Comparison of ENCODE assay signal across 12 mouse cellular contexts in genomic region chr10:63060406-63060805, GRCm38 (mm10). TPM values are rescaled to one million over a fixed set of nuclear protein-coding genes. Genes with fewer than 3 reads are reported as not detected.
DNase-seq lines count a peak whose midpoint lies in the region; ATAC-seq lines count a peak whose summit lies in the region.
"Had no signal": no experiment of that assay in that cellular context is flagged by ENCODE, and none has a peak within 500 bp of the region (broad histone marks: within the 10 kb centered on the region; RNA-seq: fewer than 3 reads in every experiment).

No protein-coding gene starts in this region.

- peak overlapping the region; percentile 14; the same call in 1 of the 2 replicates for H3K27ac ChIP-seq in heart, embryonic 15.5 days
- H3K27ac ChIP-seq: forebrain, embryonic 15.5 days had no signal

- ATAC-seq in heart, embryonic 15.5 days (replicated peaks; ENCODE audit: insufficient number of reproducible peaks, insufficient read depth, low FRiP score, low read depth): no peak
- ATAC-seq in monocyte, adult 5-6 weeks (replicated peaks; ENCODE audit: insufficient number of reproducible peaks, low FRiP score, low TSS enrichment, poor library complexity, severe bottlenecking): no peak
- ATAC-seq: forebrain, embryonic 15.5 days had no signal

- H3K36me3 ChIP-seq in heart, embryonic 15.5 days: no peaks in the 10 kb centered on the region
- H3K36me3 ChIP-seq: forebrain, embryonic 15.5 days had no signal

- peak; percentile 42 to 81 for DNase-seq in adrenal gland, adult (ENCODE audit: inconsistent age in 2 of 2, low spot score in 1 of 2)
- no peak for DNase-seq in adrenal gland, adult 18-20 months (ENCODE audit: low spot score in 2 of 2)
- peak; percentile 81 for DNase-seq in kidney, postnatal 14 days
- peak; percentile 29 for DNase-seq in ovary, postnatal 14 days (ENCODE audit: low spot score)
- no peak for DNase-seq in embryo, embryonic 11 days
- no peak for DNase-seq in gastrocnemius, adult 18-20 months (ENCODE audit: low spot score)
- DNase-seq: cerebellum, adult 9-10 months; retina, postnatal 1 day; thymus, postnatal 4 days had no signal

- no peak overlapping the region for H3K4me3 ChIP-seq in heart, embryonic 15.5 days
- H3K4me3 ChIP-seq: forebrain, embryonic 15.5 days had no signal

- H3K9me3 ChIP-seq in heart, embryonic 15.5 days (replicated peaks): no peaks in the 10 kb centered on the region
- H3K9me3 ChIP-seq: forebrain, embryonic 15.5 days had no signal

- H3K27me3 ChIP-seq in heart, embryonic 15.5 days: no peaks in the 10 kb centered on the region
- H3K27me3 ChIP-seq: forebrain, embryonic 15.5 days had no signal

- no peak overlapping the region for H3K4me2 ChIP-seq in heart, embryonic 15.5 days
- H3K4me2 ChIP-seq: forebrain, embryonic 15.5 days had no signal

- no peak overlapping the region for H3K9ac ChIP-seq in heart, embryonic 15.5 days
- H3K9ac ChIP-seq: forebrain, embryonic 15.5 days had no signal

- peaks cover 12% of the 10 kb centered on the region for H3K4me1 ChIP-seq in heart, embryonic 15.5 days (replicated peaks)

- 41% methylated on average over 11 of the region's 11 CpGs for WGBS in heart, embryonic 15.5 days

RNA-seq across cellular contexts. Expression of gene Pbld1, which starts 0.4 kb away (rescaled TPM):
- total RNA-seq in adrenal gland, adult 18-20 months (2021): 1 to 10 TPM; 1.5 to 2.9 TPM
- polyA plus RNA-seq in heart, embryonic 15.5 days (2015; fragmentation: Nextera tagmentation; extraction: Ambion mirVana): 0.64 and 0.67 TPM in 2 replicates
- 1 to 10 TPM in 1 of 2 experiments, under 1 TPM in 1; 0.73 to 1.1 TPM for total RNA-seq in gastrocnemius, adult 18-20 months (2021)
- 2.8 to 12.5 TPM in 2 of 3 replicates, not detected in the other for total RNA-seq in monocyte, adult 5-6 weeks (2017)

RNA-seq across cellular contexts. Expression of gene Pbld2, which starts 36.3 kb away (rescaled TPM):
- total RNA-seq in adrenal gland, adult 18-20 months (2021): 1 to 10 TPM; 4.2 to 4.9 TPM
- 0.42 and 0.87 TPM in 2 replicates for polyA plus RNA-seq in heart, embryonic 15.5 days (2015; fragmentation: Nextera tagmentation; extraction: Ambion mirVana)
- 1 to 10 TPM; 3.4 to 3.7 TPM for total RNA-seq in gastrocnemius, adult 18-20 months (2021)
- total RNA-seq in monocyte, adult 5-6 weeks (2017): not detected in 3 replicates

RNA-seq across cellular contexts. Expression of gene Hnrnph3, which starts 36.4 kb away (rescaled TPM):
- total RNA-seq in adrenal gland, adult 18-20 months (2021): 10 to 100 TPM; 51.1 to 53.6 TPM
- 58.1 and 64.8 TPM in 2 replicates for polyA plus RNA-seq in heart, embryonic 15.5 days (2015; fragmentation: Nextera tagmentation; extraction: Ambion mirVana)
- 10 to 100 TPM; 14.6 to 24.2 TPM for total RNA-seq in gastrocnemius, adult 18-20 months (2021)
- 87.7 to 119 TPM (median 96.9 TPM) in 3 replicates for total RNA-seq in monocyte, adult 5-6 weeks (2017)

RNA-seq across cellular contexts. Expression of gene Atoh7, which starts 39.0 kb away (rescaled TPM):
- not detected for total RNA-seq in adrenal gland, adult 18-20 months (2021)
- polyA plus RNA-seq in heart, embryonic 15.5 days (2015; fragmentation: Nextera tagmentation; extraction: Ambion mirVana): not detected in 2 replicates
- not detected for total RNA-seq in gastrocnemius, adult 18-20 months (2021)
- not detected in 3 replicates for total RNA-seq in monocyte, adult 5-6 weeks (2017)

Comparison
In these comparisons a context has a peak if more than half of its experiments do, and no peak if none do; other contexts are left out.
1. DNase-seq: peak in adrenal gland, adult (2 of 2), kidney, postnatal 14 days (single experiment) and ovary, postnatal 14 days (single experiment); none in adrenal gland, adult 18-20 months (0 of 2), embryo, embryonic 11 days (single experiment) and gastrocnemius, adult 18-20 months (single experiment).